Mouse (Mus musculus): ENCODE data around the gene Myo10.

DNA sequence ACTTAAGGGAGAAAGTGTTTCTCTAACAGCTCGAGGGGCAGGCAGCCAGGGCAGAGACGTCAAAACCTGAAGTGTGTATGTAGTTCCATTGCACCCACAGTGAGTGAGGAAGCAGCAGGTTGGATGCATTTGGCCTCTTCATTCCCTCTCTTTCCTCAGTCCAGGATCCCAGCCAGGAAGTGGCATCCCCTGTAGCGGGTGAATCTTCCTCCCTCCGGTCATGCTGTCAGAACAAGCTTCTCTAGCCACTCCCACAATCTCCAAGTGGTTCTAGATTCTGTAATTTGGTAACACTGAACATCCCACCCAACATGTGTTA, 52.6 kb downstream of the Myo10 start:
- TF ChIP-seq CTCF (IDR thresholded peaks at IDR 0.05; ENCODE audit: extremely low read depth, insufficient read depth, low read length) (no peak), POLR2A (IDR thresholded peaks at IDR 0.05; ENCODE audit: extremely low read depth, insufficient read depth, low read length) (no peak)

Data from cortical plate, adult 2 months (tissue).